Mouse (Mus musculus) embryonic facial prominence, embryonic 13.5 days (tissue): ENCODE measurements around the gene Rft1. TPM values are rescaled to one million over a fixed set of nuclear protein-coding genes. Genes with fewer than 3 reads are reported as not detected.

Experiments
- ATAC-seq: fragments of 200-750 bp; cut with Nextera tagmentation; 2 replicates; pipeline ENCODE4 v1.8.0; 2017; ENCODE audit warnings: low read depth; ENCODE audit not compliant: insufficient number of reproducible peaks, insufficient read depth, low FRiP score, low TSS enrichment
- H3K27ac ChIP-seq: fragments of 300-500 bp; sonication (generic); 2 replicates; pipeline ENCODE4 v1.5.1; 2015; ENCODE audit warnings: moderate library complexity, mild to moderate bottlenecking, inconsistent platforms
- H3K27me3 ChIP-seq: fragments of 300-500 bp; sonication (generic); 2 replicates; pipeline ENCODE4 v1.6.1; 2015; ENCODE audit warnings: mild to moderate bottlenecking, inconsistent platforms
- H3K36me3 ChIP-seq: fragments of 300-500 bp; sonication (generic); 2 replicates; pipeline ENCODE4 v1.6.1; 2015; ENCODE audit warnings: mild to moderate bottlenecking, inconsistent platforms
- H3K4me1 ChIP-seq: fragments of 300-500 bp; sonication (generic); 2 replicates; pipeline ENCODE4 v1.6.1; 2015; ENCODE audit warnings: inconsistent platforms
- H3K4me2 ChIP-seq: fragments of 300-500 bp; sonication (generic); 2 replicates; pipeline ENCODE4 v1.6.1; 2015; ENCODE audit warnings: moderate library complexity, mild to moderate bottlenecking, inconsistent platforms
- H3K4me3 ChIP-seq: fragments of 300-500 bp; sonication (generic); 2 replicates; pipeline ENCODE4 v1.5.1; 2015; ENCODE audit warnings: mild to moderate bottlenecking, inconsistent platforms
- H3K9ac ChIP-seq: fragments of 300-500 bp; sonication (generic); 2 replicates; pipeline ENCODE4 v1.6.1; 2015; ENCODE audit warnings: mild to moderate bottlenecking, inconsistent platforms
- H3K9me3 ChIP-seq: fragments of 300-500 bp; sonication (generic); 2 replicates; pipeline ENCODE4 v1.6.1; 2016; ENCODE audit warnings: inconsistent platforms
- WGBS: fragments of 180-500 bp; shearing (Covaris S2); methylation state at CpG from one replicate; pipeline ENCODE4 v1.1.7; 2015; ENCODE audit warnings: mixed read lengths; 5-methylcytosine and 5-hydroxymethylcytosine counted together
- polyA plus RNA-seq: library from polyadenylated mRNA; unstranded; fragments of >200 nt; fragmentation: Nextera tagmentation; extraction: Ambion mirVana; gene quantifications from 2 replicates; pipeline ENCODE4 v1.2.1, GENCODE M21; 2015

Gene Rft1
- polyA plus RNA-seq, 1 experiment from 2014 or later = 21.5 TPM

DNA sequence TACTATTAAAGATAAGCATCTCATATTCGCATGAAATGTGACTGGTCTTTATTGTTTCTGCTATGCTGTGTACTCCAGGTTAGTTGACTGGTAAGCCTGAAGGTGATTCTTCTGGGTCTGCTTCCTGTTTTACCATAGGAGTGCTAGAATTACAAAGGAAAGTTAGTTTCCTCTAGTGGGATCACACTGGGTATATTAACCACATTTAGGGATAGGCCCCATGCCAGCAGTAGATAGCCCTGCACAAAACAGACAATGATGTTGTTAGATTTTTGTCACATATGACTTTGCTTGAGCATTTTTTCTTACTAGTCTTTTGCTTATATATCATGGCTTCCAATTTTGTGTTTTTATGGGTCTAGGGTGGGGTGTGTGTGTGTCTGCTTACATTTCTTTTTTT lies 82.3 kb downstream of the Rft1 start:
- Histone ChIP-seq H3K27ac (no peak overlapping the region), H3K36me3 (no peaks in the 10 kb centered on the region), H3K9ac (no peak overlapping the region), H3K4me1 (no peaks in the 10 kb centered on the region; the same call in 1 of the 2 replicates), H3K9me3 (no peaks in the 10 kb centered on the region), H3K27me3 (no peaks in the 10 kb centered on the region), H3K4me2 (no peak overlapping the region), H3K4me3 (no peak overlapping the region)
- ATAC-seq = no peak
- 63% methylated on average over 1 of the region's 1 CpGs for WGBS

Other genes starting within 250 kb of the Rft1 start
- gene Dcp1a, start 174.8 kb upstream of the Rft1 start, polyA plus RNA-seq = 33.3 and 37.3 TPM in 2 replicates
- gene Cacna1d, start 162.9 kb upstream of the Rft1 start, polyA plus RNA-seq = 6.2 and 6.6 TPM in 2 replicates
- 220 and 242 TPM in 2 replicates for gene Tkt, start 106.0 kb upstream of the Rft1 start, polyA plus RNA-seq
- gene Prkcd, start 28.1 kb upstream of the Rft1 start, polyA plus RNA-seq = 50.9 and 52.0 TPM in 2 replicates
- gene Sfmbt1, start 60.5 kb downstream of the Rft1 start, polyA plus RNA-seq = 14.7 and 17.6 TPM in 2 replicates
- 28.9 and 30.7 TPM in 2 replicates for gene Tmem110, start 171.2 kb downstream of the Rft1 start, polyA plus RNA-seq
- 2.3 and 2.4 TPM in 2 replicates for gene Mustn1, start 224.8 kb downstream of the Rft1 start, polyA plus RNA-seq
- 2.2 TPM in 1 of 2 replicates, not detected in the other for gene Itih4, start 232.1 kb downstream of the Rft1 start, polyA plus RNA-seq